Mouse (Mus musculus): ENCODE measurements at regions not wholly inside any gene's neighbourhood (a gene's known extent, or its start where the extent isn't known, plus 50 kb on each side); places are given as distances from the start of the nearest gene placed in this dataset.
A peak's percentile ranks its signal among the peaks of the same experiment; 100 is the strongest.

- WGBS = 90% methylated on average over 4 of the region's 4 CpGs
- no peak overlapping the region for H3K27ac ChIP-seq (ENCODE audit: insufficient read depth, low read depth, low read length)
- H3K4me1 ChIP-seq (ENCODE audit: control insufficient read depth, insufficient read depth, insufficient read length, low read length) = peaks cover 8% of the 10 kb centered on the region; the same call in 1 of the 2 replicates
- no peaks in the 10 kb centered on the region for H3K27me3 ChIP-seq (ENCODE audit: control insufficient read depth, insufficient read depth, low read length)
- H3K4me3 ChIP-seq (ENCODE audit: low read depth, low read length) = no peak overlapping the region
- no peaks in the 10 kb centered on the region for H3K36me3 ChIP-seq (ENCODE audit: control insufficient read depth, insufficient read depth, low read length)
- TF ChIP-seq CTCF (IDR thresholded peaks at IDR 0.05; ENCODE audit: extremely low read depth, insufficient read length, insufficient replicate concordance, low read depth, low read length) (no peak), POLR2A (IDR thresholded peaks at IDR 0.05; ENCODE audit: low read depth, low read length) (no peak)
Measured at GRCm38 (mm10) chr1:60656976-60657375, 59.6 kb upstream of the Cd28 start.

DNA sequence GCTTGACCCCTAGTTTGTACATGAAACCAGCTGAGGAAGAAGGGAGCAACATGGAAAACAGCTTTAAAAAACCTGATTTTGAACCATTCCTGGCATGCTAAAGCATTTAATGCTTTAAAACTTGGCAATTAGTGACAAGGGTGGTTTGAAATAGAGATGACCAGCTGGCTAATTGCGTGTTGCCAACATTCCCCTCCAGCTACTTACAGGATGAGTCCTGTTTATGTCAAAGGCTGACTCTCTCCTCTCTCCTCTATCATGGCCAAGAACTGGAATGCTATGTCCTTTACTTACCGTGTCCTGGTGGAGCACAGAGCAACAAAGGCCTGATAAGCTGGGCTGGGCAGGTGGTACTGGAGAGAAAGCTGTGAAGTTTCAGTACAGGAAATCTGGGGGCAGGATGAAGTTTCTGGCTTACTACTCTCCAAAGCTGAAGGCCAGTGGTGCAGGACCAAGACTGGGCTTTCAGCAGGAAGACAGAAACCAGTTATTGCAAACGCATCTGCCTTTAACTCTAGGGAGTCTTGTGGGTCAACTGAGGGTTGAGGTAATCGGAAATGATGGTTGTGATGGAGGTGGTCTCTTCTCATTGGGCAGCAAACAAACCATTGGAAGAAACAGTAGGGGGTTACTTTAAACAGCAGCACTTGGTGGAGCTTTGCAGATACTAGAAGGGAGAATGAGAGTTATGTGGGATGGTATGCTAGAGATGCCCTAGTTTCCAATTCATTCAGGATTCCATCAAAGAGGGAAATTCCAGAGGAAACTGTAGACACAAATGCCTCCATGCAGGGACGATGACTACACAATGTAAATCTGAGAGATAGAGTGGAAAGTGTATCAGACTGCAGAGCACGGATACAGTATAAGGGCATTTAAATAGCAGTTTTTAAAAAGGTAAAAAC, 60.7 kb upstream of the Cd28 start:
- no peaks in the 10 kb centered on the region for H3K36me3 ChIP-seq (ENCODE audit: control insufficient read depth, insufficient read depth, low read length)
- 78% methylated on average over 6 of the region's 6 CpGs for WGBS
- H3K27me3 ChIP-seq (ENCODE audit: control insufficient read depth, insufficient read depth, low read length) = no peaks in the 10 kb centered on the region
- H3K4me1 ChIP-seq (ENCODE audit: control insufficient read depth, insufficient read depth, insufficient read length, low read length) = peaks cover 8% of the 10 kb centered on the region; the same call in 1 of the 2 replicates
- TF ChIP-seq POLR2A (IDR thresholded peaks at IDR 0.05; ENCODE audit: low read depth, low read length) = no peak
- TF ChIP-seq CTCF (IDR thresholded peaks at IDR 0.05; ENCODE audit: extremely low read depth, insufficient read length, insufficient replicate concordance, low read depth, low read length) = no peak
- no peak overlapping the region for H3K4me3 ChIP-seq (ENCODE audit: low read depth, low read length)
- peak overlapping the region; percentile 15; the same call in 1 of the 2 replicates for H3K27ac ChIP-seq (ENCODE audit: insufficient read depth, low read depth, low read length)

DNA sequence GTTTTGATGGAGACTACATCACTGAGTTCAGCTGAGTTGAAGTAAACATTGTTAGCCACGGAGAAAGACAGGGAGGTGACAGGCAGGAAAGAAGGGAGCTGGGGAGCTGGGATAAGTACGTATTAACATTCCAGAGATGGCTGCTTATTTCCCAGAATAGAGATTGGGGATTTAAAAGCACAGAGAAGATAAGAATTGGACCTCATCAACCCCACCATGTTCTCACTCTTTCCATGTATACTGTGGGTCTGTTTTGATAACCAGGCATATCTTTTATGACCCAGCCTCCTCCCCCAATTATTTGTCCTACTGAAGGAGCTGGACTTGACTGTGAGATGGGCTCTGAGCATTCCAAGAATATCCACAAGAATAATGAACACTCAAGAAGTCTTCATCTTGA, 61.4 kb upstream of the Cd28 start:
- Histone ChIP-seq H3K4me1 (ENCODE audit: control insufficient read depth, insufficient read depth, insufficient read length, low read length) (peaks cover 8% of the 10 kb centered on the region; the same call in 1 of the 2 replicates), H3K36me3 (ENCODE audit: control insufficient read depth, insufficient read depth, low read length) (no peaks in the 10 kb centered on the region), H3K27me3 (ENCODE audit: control insufficient read depth, insufficient read depth, low read length) (no peaks in the 10 kb centered on the region), H3K27ac (ENCODE audit: insufficient read depth, low read depth, low read length) (no peak overlapping the region), H3K4me3 (ENCODE audit: low read depth, low read length) (no peak overlapping the region)
- TF ChIP-seq POLR2A (IDR thresholded peaks at IDR 0.05; ENCODE audit: low read depth, low read length) (no peak), CTCF (IDR thresholded peaks at IDR 0.05; ENCODE audit: extremely low read depth, insufficient read length, insufficient replicate concordance, low read depth, low read length) (no peak)
- WGBS = 69% methylated on average over 2 of the region's 2 CpGs

DNA sequence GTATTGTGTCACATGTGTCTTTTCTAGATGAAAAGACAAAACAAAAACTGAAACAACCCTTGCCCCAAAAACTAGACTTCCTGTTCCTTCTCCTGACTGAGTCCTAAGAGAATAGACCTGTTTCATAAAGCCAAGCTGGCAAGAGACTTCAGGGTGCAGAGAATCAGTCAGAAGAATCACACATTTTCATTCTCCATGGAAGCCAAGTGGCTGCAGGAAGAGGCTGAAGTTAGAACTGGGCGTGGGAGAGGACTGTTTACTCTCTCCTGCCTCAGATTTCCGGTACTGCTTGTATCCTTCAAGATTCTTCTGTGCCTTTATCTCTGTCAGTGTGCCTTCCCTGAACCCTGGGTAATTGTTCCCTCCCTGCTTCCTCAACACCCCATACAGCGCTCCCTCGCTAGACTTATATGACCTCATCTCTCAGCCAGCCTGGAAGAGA, 64.0 kb upstream of the Cd28 start:
- Histone ChIP-seq H3K27ac (ENCODE audit: insufficient read depth, low read depth, low read length) (0 out of 2 replicates have a peak overlapping the region, but pooled peaks have one; percentile 5), H3K4me3 (ENCODE audit: low read depth, low read length) (no peak overlapping the region), H3K36me3 (ENCODE audit: control insufficient read depth, insufficient read depth, low read length) (no peaks in the 10 kb centered on the region), H3K4me1 (ENCODE audit: control insufficient read depth, insufficient read depth, insufficient read length, low read length) (peaks cover 2% of the 10 kb centered on the region; the same call in 1 of the 2 replicates), H3K27me3 (ENCODE audit: control insufficient read depth, insufficient read depth, low read length) (no peaks in the 10 kb centered on the region)
- 14% methylated on average over 4 of the region's 4 CpGs for WGBS
- TF ChIP-seq CTCF (IDR thresholded peaks at IDR 0.05; ENCODE audit: extremely low read depth, insufficient read length, insufficient replicate concordance, low read depth, low read length) (no peak), POLR2A (IDR thresholded peaks at IDR 0.05; ENCODE audit: low read depth, low read length) (no peak)

- H3K4me1 ChIP-seq (ENCODE audit: control insufficient read depth, insufficient read depth, insufficient read length, low read length) = peaks cover 2% of the 10 kb centered on the region; the same call in 1 of the 2 replicates
- no peak for TF ChIP-seq CTCF (IDR thresholded peaks at IDR 0.05; ENCODE audit: extremely low read depth, insufficient read length, insufficient replicate concordance, low read depth, low read length)
- no peak for TF ChIP-seq POLR2A (IDR thresholded peaks at IDR 0.05; ENCODE audit: low read depth, low read length)
Measured at GRCm38 (mm10) chr1:60650158-60650557, 66.4 kb upstream of the Cd28 start.

GRCm38 (mm10) chr1:60649303-60649850, 67.2 kb upstream of the Cd28 start:
- Histone ChIP-seq H3K36me3 (ENCODE audit: control insufficient read depth, insufficient read depth, low read length) (no peaks in the 10 kb centered on the region), H3K4me1 (ENCODE audit: control insufficient read depth, insufficient read depth, insufficient read length, low read length) (peaks cover 2% of the 10 kb centered on the region; the same call in 1 of the 2 replicates), H3K4me3 (ENCODE audit: low read depth, low read length) (no peak overlapping the region), H3K27me3 (ENCODE audit: control insufficient read depth, insufficient read depth, low read length) (no peaks in the 10 kb centered on the region), H3K27ac (ENCODE audit: insufficient read depth, low read depth, low read length) (no peak overlapping the region)
- TF ChIP-seq CTCF (IDR thresholded peaks at IDR 0.05; ENCODE audit: extremely low read depth, insufficient read length, insufficient replicate concordance, low read depth, low read length) (no peak), POLR2A (IDR thresholded peaks at IDR 0.05; ENCODE audit: low read depth, low read length) (no peak)
- WGBS = 85% methylated on average over 8 of the region's 8 CpGs

More at GRCm38 (mm10) chr1:60650158-60650557, 66.4 kb upstream of the Cd28 start:
- WGBS = 88% methylated on average over 3 of the region's 3 CpGs
- no peak overlapping the region for H3K27ac ChIP-seq (ENCODE audit: insufficient read depth, low read depth, low read length)
- no peaks in the 10 kb centered on the region for H3K36me3 ChIP-seq (ENCODE audit: control insufficient read depth, insufficient read depth, low read length)
- H3K27me3 ChIP-seq (ENCODE audit: control insufficient read depth, insufficient read depth, low read length) = no peaks in the 10 kb centered on the region
- H3K4me3 ChIP-seq (ENCODE audit: low read depth, low read length) = no peak overlapping the region

DNA sequence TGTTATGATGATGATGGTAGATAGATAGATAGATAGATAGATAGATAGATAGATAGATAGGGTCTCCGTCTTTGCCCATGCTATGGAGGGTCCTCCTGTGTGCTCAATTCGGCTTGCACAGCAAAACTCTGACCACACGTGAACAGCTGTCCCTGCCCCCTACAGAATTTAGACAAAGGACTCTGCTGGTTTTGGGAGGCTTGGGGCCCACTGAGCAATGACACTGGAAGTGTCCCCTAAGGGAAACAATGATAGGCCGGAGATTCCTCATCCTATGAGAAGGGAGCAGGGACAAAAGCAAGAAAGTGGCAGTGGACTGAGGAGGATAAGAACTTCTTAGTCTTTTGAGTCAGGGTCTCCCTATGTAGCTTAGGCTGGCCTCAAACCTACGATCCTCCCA, 69.8 kb upstream of the Cd28 start:
- TF ChIP-seq CTCF (IDR thresholded peaks at IDR 0.05; ENCODE audit: extremely low read depth, insufficient read length, insufficient replicate concordance, low read depth, low read length) (no peak), POLR2A (IDR thresholded peaks at IDR 0.05; ENCODE audit: low read depth, low read length) (no peak)
- Histone ChIP-seq H3K27ac (ENCODE audit: insufficient read depth, low read depth, low read length) (no peak overlapping the region), H3K4me3 (ENCODE audit: low read depth, low read length) (no peak overlapping the region), H3K27me3 (ENCODE audit: control insufficient read depth, insufficient read depth, low read length) (no peaks in the 10 kb centered on the region), H3K4me1 (ENCODE audit: control insufficient read depth, insufficient read depth, insufficient read length, low read length) (no peaks in the 10 kb centered on the region; the same call in 1 of the 2 replicates), H3K36me3 (ENCODE audit: control insufficient read depth, insufficient read depth, low read length) (no peaks in the 10 kb centered on the region)
- WGBS = 93% methylated on average over 5 of the region's 5 CpGs
